Mouse (Mus musculus) erythroblast, adult 5-6 weeks (primary cell): ENCODE measurements around the gene Gm10961. TPM values are rescaled to one million over a fixed set of nuclear protein-coding genes. Genes with fewer than 3 reads are reported as not detected.

Experiments
- ATAC-seq: replicated peaks from 2 replicates; pipeline ENCODE4 v1.8.0; 2016; ENCODE audit warnings: moderate number of reproducible peaks, mild to moderate bottlenecking, moderate TSS enrichment, inconsistent platforms; ENCODE audit not compliant: poor library complexity, low FRiP score, severe bottlenecking
- total RNA-seq, 2 experiments: library from RNA; stranded (forward) in 1 of 2; stranded (reverse) in 1 of 2; fragments of 150-400 nt in 1 of 2; fragments of 200-764, 138-1000 nt in 1 of 2; gene quantifications; 2 replicates each; pipeline versions ENCODE4 v1.2.3 to v1.2.4; 2015 to 2017; ENCODE audit warnings: low replicate concordance in 2 of 2

The Gm10961 gene
- total RNA-seq, 2 experiments from 2014 or later: not detected

GRCm38 (mm10) chr3:107654861-107655260 lies 23.7 kb downstream of the Gm10961 start:
- ATAC-seq: no peak

DNA sequence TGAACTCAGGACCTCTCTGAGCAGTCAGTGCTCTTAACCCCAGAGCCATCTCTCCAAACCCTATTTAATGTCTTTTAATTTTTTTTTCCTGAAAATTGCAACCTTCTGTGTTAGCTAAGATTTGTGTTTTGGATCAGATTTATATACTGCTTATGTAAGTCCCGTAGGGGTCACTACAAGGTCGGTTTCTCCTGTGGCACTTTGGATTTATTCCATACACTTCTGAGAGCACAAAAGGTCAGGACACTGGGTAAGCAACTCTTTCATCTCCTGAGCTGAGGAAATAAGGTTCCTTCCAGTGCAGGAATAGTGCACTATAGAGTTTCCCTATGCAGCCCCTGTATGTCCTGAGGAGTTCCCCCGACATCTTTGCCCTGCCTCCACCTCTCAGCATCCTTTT lies 24.4 kb downstream of the Gm10961 start:
- no peak for ATAC-seq

- no peak for ATAC-seq
Observed at GRCm38 (mm10) chr3:107656151-107656550, 25.0 kb downstream of the Gm10961 start.

DNA sequence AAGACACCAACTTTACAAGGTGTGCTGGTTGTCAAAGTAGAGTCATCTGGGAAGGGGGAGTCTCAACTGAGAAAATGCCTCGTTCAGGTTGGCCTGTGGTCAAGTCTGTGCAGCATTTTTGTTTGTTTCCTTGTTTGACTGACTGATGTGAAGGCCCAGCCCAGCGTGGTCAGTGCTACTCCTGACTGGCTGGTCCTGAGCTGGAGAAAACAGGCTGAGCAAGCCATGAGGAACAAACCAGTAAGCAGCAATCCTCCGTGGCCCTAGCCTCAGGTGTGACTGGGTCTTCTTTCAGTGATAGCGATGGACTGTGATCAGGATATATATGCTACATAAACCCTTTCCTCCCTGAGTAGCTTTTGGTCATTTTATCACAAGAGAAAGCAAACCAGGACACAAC lies 25.8 kb downstream of the Gm10961 start:
- no peak for ATAC-seq

GRCm38 (mm10) chr3:107659000-107659399 lies 27.9 kb downstream of the Gm10961 start:
- ATAC-seq: no peak

- ATAC-seq: no peak
Observed at GRCm38 (mm10) chr3:107664641-107665040, 33.5 kb downstream of the Gm10961 start.

- ATAC-seq: no peak
Observed at GRCm38 (mm10) chr3:107667426-107667825, 36.3 kb downstream of the Gm10961 start.

- ATAC-seq: no peak
Observed at GRCm38 (mm10) chr3:107668786-107669185, 37.7 kb downstream of the Gm10961 start.

- ATAC-seq: no peak
Observed at GRCm38 (mm10) chr3:107670500-107670899, 39.4 kb downstream of the Gm10961 start.

- no peak for ATAC-seq
Observed at GRCm38 (mm10) chr3:107671509-107671908, 40.4 kb downstream of the Gm10961 start.

- ATAC-seq: no peak
Observed at GRCm38 (mm10) chr3:107680790-107681576, 49.9 kb downstream of the Gm10961 start.

Other genes with a start within 250 kb of the Gm10961 start
- not detected in 2 replicates for gene Kcnc4, start 171.8 kb upstream of the Gm10961 start, total RNA-seq (2015; ENCODE audit: low replicate concordance)
- not detected in 2 replicates for gene Kcnc4, start 171.8 kb upstream of the Gm10961 start, total RNA-seq (2017; ENCODE audit: low replicate concordance)
- not detected in 2 replicates for gene Slc6a17, start 113.3 kb upstream of the Gm10961 start, total RNA-seq (2015; ENCODE audit: low replicate concordance)
- not detected in 2 replicates for gene Slc6a17, start 113.3 kb upstream of the Gm10961 start, total RNA-seq (2017; ENCODE audit: low replicate concordance)
- not detected in 2 replicates for gene Ubl4b, start 76.2 kb upstream of the Gm10961 start, total RNA-seq (2015; ENCODE audit: low replicate concordance)
- gene Ubl4b, start 76.2 kb upstream of the Gm10961 start, total RNA-seq (2017; ENCODE audit: low replicate concordance): not detected in 2 replicates
- gene Alx3, start 36.3 kb upstream of the Gm10961 start, total RNA-seq (2015; ENCODE audit: low replicate concordance): not detected in 2 replicates
- gene Alx3, start 36.3 kb upstream of the Gm10961 start, total RNA-seq (2017; ENCODE audit: low replicate concordance): not detected in 2 replicates
- gene Strip1, start 372 bp downstream of the Gm10961 start, total RNA-seq (2015; ENCODE audit: low replicate concordance): 8.6 and 16.3 TPM in 2 replicates
- gene Strip1, start 372 bp downstream of the Gm10961 start, total RNA-seq (2017; ENCODE audit: low replicate concordance): 5.0 and 7.0 TPM in 2 replicates
- gene Ahcyl1, start 65.2 kb downstream of the Gm10961 start, total RNA-seq (2015; ENCODE audit: low replicate concordance): 18.2 and 21.7 TPM in 2 replicates
- 9.2 and 20.1 TPM in 2 replicates for gene Ahcyl1, start 65.2 kb downstream of the Gm10961 start, total RNA-seq (2017; ENCODE audit: low replicate concordance)
- gene Csf1, start 129.1 kb downstream of the Gm10961 start, total RNA-seq (2015; ENCODE audit: low replicate concordance): 1.5 and 2.5 TPM in 2 replicates
- gene Csf1, start 129.1 kb downstream of the Gm10961 start, total RNA-seq (2017; ENCODE audit: low replicate concordance): 1.3 and 1.9 TPM in 2 replicates
- gene Eps8l3, start 245.9 kb downstream of the Gm10961 start, total RNA-seq (2015; ENCODE audit: low replicate concordance): 1.5 TPM in 1 of 2 replicates, not detected in the other
- gene Eps8l3, start 245.9 kb downstream of the Gm10961 start, total RNA-seq (2017; ENCODE audit: low replicate concordance): not detected in 2 replicates